Mouse (Mus musculus) Patski (cell line): Measurements from ENCODE around the gene Fchsd2. TPM values are rescaled to one million over a fixed set of nuclear protein-coding genes. Genes with fewer than 3 reads are reported as not detected.

ENCODE experiments used
- ATAC-seq: fragments of 100-300 bp; one replicate; pipeline ENCODE4 v1.8.0; 2021
- CTCF ChIA-PET: fragments of 350-600 bp; sonication (Branson Sonifier 250); formaldehyde crosslinking; loops from one replicate; lab custom pipeline; 2022; ENCODE audit warnings: inconsistent platforms; lab: Charles Lee
- POLR2A ChIA-PET: fragments of 350-600 bp; sonication (Branson Sonifier 250); formaldehyde crosslinking; loops from one replicate; lab custom pipeline; 2022; ENCODE audit warnings: antibody characterized with exemption, inconsistent platforms; lab: Charles Lee
- DNase-seq: peaks from one replicate; pipeline ENCODE4 v3.0.0-alpha.2; 2011; ENCODE audit warnings: low read depth, low spot score
- H3K27me3 ChIP-seq: fragments of 371-371 bp; one replicate; pipeline ENCODE4 v1.5.1; 2021
- CTCF ChIP-seq: fragments of 100-300 bp; IDR thresholded peaks from one replicate; pipeline ENCODE4 v1.5.1; 2021
- in situ Hi-C: fragments of 300-500 bp; cut with MboI; formaldehyde crosslinking; loops from 3 replicates; pipeline ENCODE4 v1.11.1; 2018; ENCODE audit warnings: low pct_unique_long_range_greater_than_20kb, mixed read lengths
- polyA plus RNA-seq: library from polyadenylated mRNA; unstranded; gene quantifications from one replicate; pipeline ENCODE4 v1.2.3, GENCODE M21; 2021

Fchsd2 gene
- polyA plus RNA-seq, 1 experiment from 2014 or later, result 14.0 TPM

DNA sequence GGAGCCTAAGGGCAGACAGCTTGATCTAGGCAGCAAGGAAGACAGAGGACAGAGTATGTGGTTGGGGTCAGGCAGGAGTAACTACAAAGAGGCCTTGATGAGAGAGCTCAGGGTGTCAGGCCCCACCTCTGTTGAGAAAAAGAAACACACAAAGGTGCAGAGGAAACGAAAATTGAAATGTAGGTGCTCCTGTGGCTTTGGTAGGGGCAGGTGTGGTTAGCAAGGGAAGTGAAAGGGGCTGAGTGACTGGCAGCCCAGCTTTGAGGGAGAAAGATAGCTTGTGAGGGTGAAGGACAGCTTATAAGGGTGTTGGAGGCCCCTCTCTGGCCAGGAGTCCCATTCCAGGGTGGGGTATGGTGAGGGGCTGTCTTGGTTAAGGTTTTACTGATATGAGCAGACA, 2.1 kb downstream of the Fchsd2 start:
- no peak for TF ChIP-seq CTCF
- no peaks in the 10 kb centered on the region for H3K27me3 ChIP-seq
- ChIA-PET CTCF (no interaction called here), POLR2A (no interaction called here)
- ATAC-seq, result no peak
- DNase-seq, result no peak
- in situ Hi-C loops, result no loop called here

DNA sequence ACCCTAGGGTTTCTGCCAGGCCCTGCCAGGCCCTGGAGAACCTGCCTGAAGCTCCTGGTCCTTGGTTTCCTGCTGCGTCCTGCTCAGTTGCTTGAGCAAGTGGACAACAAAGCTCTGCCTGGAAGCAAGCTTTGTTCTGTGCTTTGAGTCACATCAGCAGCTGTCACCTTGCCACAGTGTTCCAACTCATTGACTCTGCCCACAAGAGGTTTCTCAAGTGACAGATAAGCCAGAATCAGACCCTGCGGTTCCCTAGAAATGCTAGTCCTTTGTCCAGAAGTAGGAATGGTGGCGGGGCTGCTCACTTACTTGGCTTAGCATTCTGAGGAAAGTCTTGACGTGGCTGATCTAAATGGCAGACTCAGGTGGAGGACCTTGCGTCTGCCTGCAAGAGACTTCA, 2.9 kb downstream of the Fchsd2 start:
- no peaks in the 10 kb centered on the region for H3K27me3 ChIP-seq
- ATAC-seq (no peak), DNase-seq (no peak)
- POLR2A ChIA-PET, result no interaction called here
- in situ Hi-C loops, result no loop called here
- TF ChIP-seq CTCF, result no peak
- CTCF ChIA-PET, result no interaction called here

DNA sequence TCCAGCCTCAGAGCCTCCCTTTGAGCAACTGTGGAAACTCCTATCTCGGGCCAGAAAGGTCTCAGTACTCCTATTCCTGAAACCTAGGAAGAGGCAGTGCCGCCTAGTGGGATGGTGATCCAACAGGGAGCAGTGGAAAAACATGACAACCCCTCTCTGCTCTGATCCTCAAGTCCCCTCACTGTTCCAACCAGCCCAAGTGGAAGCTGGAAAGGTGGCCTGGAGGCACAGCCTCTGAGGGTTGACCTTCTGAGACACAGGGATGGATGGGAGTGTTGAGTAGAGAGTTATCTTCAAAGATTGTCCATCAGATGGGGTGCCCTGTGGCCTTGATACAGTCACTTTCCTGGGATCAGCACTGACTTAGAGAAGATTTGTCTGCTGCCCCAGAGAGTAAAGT, 3.9 kb downstream of the Fchsd2 start:
- TF ChIP-seq CTCF, result no peak
- ChIA-PET CTCF (no interaction called here), POLR2A (no interaction called here)
- in situ Hi-C loops, result no loop called here
- DNase-seq (no peak), ATAC-seq (no peak)
- no peaks in the 10 kb centered on the region for H3K27me3 ChIP-seq

DNA sequence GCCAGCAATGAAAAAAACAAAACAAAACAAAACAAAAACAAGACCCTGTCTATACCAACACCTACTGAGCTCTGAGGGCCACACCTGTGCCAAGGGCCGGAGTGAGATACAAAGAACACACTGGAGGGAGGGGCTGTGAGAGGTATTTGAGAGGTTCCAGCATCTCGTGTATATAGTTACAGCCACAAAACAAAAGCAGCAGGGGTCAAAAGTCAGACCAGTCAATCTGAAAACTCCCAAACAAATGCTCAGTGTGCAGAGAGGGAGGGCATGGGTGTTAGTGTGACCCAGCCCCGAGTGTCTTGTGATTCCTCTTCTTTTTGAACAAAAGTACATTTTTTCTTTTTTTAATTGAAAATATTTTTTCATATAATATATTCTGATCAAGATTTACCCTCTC, 4.4 kb downstream of the Fchsd2 start:
- CTCF ChIA-PET, result no interaction called here
- in situ Hi-C loops, result no loop called here

DNA sequence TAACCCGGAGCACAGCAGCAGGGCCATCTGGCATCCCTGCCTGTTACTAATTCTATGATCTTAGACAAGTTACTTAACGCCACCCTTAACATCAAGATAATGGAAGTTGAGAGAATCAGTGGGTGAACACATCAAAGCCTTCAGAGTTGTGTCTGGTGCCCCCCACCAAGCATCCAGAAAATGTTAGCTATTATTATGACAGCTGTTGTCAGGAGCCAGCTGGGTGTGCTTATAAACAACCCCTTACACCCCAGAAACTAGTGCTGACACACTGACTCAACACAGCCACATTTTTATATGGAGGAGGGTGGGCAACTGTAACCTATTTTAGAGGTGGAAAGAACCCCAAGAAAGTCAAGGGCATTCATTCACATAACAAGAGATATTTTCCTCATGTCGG, 7.3 kb downstream of the Fchsd2 start:
- no peak for DNase-seq
- POLR2A ChIA-PET, result no interaction called here
- H3K27me3 ChIP-seq, result no peaks in the 10 kb centered on the region
- no peak for ATAC-seq
- TF ChIP-seq CTCF, result no peak
- CTCF ChIA-PET, result no interaction called here
- in situ Hi-C loops, result no loop called here

More for the DNA sequence above, 4.4 kb downstream of the Fchsd2 start:
- ATAC-seq (no peak), DNase-seq (no peak)
- POLR2A ChIA-PET, result no interaction called here
- H3K27me3 ChIP-seq, result no peaks in the 10 kb centered on the region
- no peak for TF ChIP-seq CTCF

DNA sequence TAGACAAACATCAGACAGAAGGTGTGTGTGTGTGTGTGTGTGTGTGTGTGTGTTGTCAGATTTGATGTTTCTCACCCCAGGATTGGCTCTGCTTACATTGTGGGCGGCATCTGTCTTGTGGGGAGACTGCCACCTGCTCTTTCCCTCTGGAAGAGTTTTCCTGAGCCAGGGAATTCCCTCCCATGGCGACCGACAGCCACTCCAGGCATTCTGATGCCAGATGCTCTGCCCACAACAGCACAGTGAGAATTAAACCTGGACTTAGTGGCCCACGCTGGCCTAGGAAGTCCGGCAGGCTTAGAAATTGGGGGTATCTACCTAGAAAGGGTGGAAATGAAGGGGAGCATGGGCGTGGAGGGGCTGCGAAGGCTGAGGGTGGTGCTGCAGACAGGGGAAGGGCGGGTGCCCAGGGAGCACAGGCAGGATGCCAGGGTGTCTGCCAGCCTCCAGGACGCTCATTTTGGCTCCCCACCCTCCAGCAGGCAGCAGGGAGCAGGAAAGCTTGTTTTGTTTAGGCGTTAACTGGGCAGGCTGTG, 8.6 kb downstream of the Fchsd2 start:
- no peak for DNase-seq
- in situ Hi-C loops, result no loop called here
- CTCF ChIA-PET, result no interaction called here
- no peak for ATAC-seq
- no peak for TF ChIP-seq CTCF
- no peaks in the 10 kb centered on the region for H3K27me3 ChIP-seq
- POLR2A ChIA-PET, result interaction anchor here (0.5 kb wide), 1 partner anchor 14 kb away, joined by 12 read pairs; no protein-coding TSS in a partner anchor

DNA sequence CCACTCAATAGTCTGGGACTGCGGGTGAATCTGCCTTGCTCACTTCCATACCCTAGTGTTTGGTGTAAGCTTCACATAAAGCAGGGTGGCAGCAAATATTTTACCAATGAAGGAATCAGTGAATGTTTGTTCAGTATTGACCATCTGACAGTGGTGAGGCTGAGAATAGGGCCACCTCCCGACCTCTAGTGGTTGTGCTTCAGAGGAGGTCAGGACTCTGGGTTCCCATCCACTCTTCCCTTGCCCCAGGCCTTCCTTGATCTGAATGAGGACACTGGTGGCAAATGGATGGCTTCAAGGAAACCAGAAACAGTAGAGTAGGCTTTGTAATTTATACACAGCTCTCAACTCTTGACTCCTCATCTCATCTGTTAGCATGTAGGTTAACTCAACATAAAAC, 14.0 kb downstream of the Fchsd2 start:
- POLR2A ChIA-PET, result no interaction called here
- CTCF ChIA-PET, result interaction anchor here (0.6 to 1.1 kb wide), 2 partner anchors 15 to 22 kb away, joined by 4 to 5 read pairs; no protein-coding TSS in a partner anchor
- in situ Hi-C loops, result loop anchor here (5.0 kb wide), 1 partner anchor 39 kb away; no protein-coding TSS in a partner anchor
- no peaks in the 10 kb centered on the region for H3K27me3 ChIP-seq
- no peak for ATAC-seq
- no peak for TF ChIP-seq CTCF
- no peak for DNase-seq

DNA sequence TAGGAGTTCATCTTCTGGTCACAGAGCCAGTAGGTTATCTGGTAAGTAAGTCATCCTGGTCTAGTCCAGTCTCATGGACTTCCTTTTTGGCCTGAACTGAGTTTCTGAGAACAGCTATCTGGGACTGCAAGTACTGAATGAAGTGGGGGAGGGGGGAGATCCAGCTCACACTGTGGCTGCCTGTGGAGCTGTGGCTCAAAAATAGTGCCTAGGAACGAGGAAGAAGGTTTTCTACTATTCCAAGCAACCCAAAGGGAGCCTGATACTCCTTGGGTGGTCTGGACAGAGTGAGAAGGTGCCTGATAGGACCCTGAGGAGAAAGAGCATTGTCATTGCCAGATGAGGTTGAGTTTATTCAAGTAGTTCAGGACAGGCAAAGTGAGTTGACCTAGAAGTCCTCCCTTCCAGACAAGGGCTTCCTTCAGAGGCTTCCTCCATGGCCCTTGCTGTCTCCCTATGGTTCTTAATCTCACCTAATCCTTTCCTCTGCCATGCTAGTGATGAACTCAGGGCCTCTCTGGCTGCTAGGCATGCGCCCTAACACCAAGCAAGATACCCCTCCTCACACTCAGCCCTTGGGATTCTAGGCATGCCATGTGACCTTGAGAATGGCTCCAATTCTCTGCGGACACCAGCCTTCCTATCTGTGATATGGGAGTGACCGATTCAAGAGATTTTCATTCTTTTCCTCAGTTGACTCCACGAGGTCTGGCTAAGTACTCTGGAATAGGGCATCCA, 14.6 kb downstream of the Fchsd2 start:
- ATAC-seq (no peak), DNase-seq (no peak)
- TF ChIP-seq CTCF, result no peak
- H3K27me3 ChIP-seq, result no peaks in the 10 kb centered on the region
- ChIA-PET POLR2A (interaction anchor here (1.1 kb wide), 1 partner anchor 54 kb away, joined by 3 read pairs; no protein-coding TSS in a partner anchor), CTCF (interaction anchor here (0.6 to 1.1 kb wide), 3 partner anchors 16 to 23 kb away, joined by 3 to 5 read pairs (median 4); no protein-coding TSS in a partner anchor)
- in situ Hi-C loops, result loop anchor here (5.0 kb wide), 1 partner anchor 40 kb away; no protein-coding TSS in a partner anchor

DNA sequence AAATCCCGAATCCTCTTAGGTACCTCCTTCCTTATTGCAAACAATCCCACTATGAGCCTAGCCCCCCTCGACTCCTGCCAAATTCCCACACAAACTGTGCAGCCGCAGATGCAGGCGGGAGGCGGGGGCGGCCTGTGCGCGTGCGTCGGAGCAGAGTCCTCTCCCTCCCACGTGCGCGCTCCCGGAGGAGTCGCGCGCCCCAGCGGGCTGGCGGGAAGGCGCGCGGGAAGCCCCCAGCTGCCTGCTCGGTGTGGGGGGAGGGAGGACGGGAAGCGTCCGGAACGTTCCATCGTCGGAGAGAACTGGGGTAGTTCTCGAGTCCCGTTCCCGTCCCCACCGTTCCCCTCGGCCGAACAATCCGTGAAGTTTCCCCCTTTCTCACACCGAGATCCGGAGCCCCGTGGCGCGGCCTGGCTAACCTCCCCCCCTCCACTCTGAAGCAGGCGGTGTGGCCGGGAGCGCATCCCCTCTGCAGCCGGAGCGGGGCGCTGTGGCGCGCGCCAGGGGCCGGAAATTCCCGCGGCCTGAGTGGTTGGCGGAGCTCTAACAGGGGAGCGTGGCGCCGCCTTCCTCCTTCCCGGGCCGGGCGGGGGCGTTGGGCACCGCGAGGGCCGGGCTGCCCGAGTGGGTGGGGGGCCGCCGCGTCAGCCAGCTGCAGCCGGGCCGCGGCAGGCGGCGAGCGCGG, 15.4 kb downstream of the Fchsd2 start:
- no peaks in the 10 kb centered on the region for H3K27me3 ChIP-seq
- ATAC-seq (peak; percentile 88), DNase-seq (peak; percentile 68)
- ChIA-PET CTCF (interaction anchor here (0.7 to 1.2 kb wide), 3 partner anchors 18 to 129 kb away, joined by 3 to 5 read pairs (median 3); no protein-coding TSS in a partner anchor), POLR2A (interaction anchor here (1.1 kb wide), 1 partner anchor 54 kb away, joined by 3 read pairs; no protein-coding TSS in a partner anchor)
- in situ Hi-C loops, result loop anchor here (5.0 kb wide), 1 partner anchor 41 kb away; no protein-coding TSS in a partner anchor
- TF ChIP-seq CTCF, result peak; percentile 100

DNA sequence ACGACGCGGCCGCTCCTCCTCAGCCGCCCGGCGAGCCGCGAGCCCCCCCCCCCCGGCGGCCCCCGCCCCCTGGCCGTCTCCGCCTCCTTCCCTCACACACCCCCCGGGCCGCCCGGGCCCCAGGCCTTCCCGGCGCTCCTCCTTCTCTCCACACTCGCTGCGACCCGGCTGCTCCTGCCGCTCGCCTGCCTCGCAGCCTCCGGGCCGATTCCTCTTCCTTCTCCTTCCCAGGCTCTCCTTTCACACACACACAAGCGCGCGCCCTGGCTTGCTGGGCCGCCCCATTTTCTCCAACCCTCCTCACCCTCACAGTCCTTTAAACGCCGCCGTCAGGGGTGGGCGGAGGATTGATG, 16.0 kb downstream of the Fchsd2 start:
- no peak for DNase-seq
- no peaks in the 10 kb centered on the region for H3K27me3 ChIP-seq
- ChIA-PET POLR2A (interaction anchor here (0.7 to 1.1 kb wide), 5 partner anchors 16 to 149 kb away, joined by 3 to 8 read pairs (median 6); partner anchors contain the start of gene Fchsd2), CTCF (interaction anchor here (0.7 to 1.2 kb wide), 2 partner anchors 19 to 128 kb away, joined by 3 to 5 read pairs; no protein-coding TSS in a partner anchor)
- ATAC-seq, result peak; percentile 52
- no peak for TF ChIP-seq CTCF
- in situ Hi-C loops, result loop anchor here (5.0 kb wide), 1 partner anchor 41 kb away; no protein-coding TSS in a partner anchor
